Mouse (Mus musculus) hindbrain, embryonic 16.5 days (tissue): ENCODE data around the gene Ndufaf7. TPM values are rescaled to one million over a fixed set of nuclear protein-coding genes. Genes with fewer than 3 reads are reported as not detected.

Experiments used
- ATAC-seq: fragments of 200-750 bp; cut with Nextera tagmentation; 2 replicates; pipeline ENCODE4 v1.8.0; 2017; ENCODE audit warnings: moderate TSS enrichment, moderate library complexity
- H3K27ac ChIP-seq: fragments of 300-500 bp; sonication (generic); 2 replicates; pipeline ENCODE4 v1.5.1; 2014; ENCODE audit warnings: low read depth, mild to moderate bottlenecking, control low read depth, low read length, moderate library complexity
- H3K27me3 ChIP-seq: fragments of 300-500 bp; sonication (generic); replicated peaks from 2 replicates; pipeline ENCODE4 v1.6.1; 2014; ENCODE audit warnings: low read length; ENCODE audit not compliant: control insufficient read depth, insufficient read depth
- H3K36me3 ChIP-seq: fragments of 300-500 bp; sonication (generic); 2 replicates; pipeline ENCODE4 v1.6.1; 2014; ENCODE audit warnings: mild to moderate bottlenecking, low read length, moderate library complexity, mixed read lengths; ENCODE audit not compliant: control insufficient read depth, insufficient read depth
- H3K4me1 ChIP-seq: fragments of 300-500 bp; sonication (generic); 2 replicates; pipeline ENCODE4 v1.6.1; 2014; ENCODE audit warnings: low read depth, low read length; ENCODE audit not compliant: control insufficient read depth, insufficient read depth
- H3K4me2 ChIP-seq: fragments of 300-500 bp; sonication (generic); 2 replicates; pipeline ENCODE4 v1.6.1; 2014; ENCODE audit warnings: mild to moderate bottlenecking, low read length, control low read depth, moderate library complexity
- H3K4me3 ChIP-seq: fragments of 300-500 bp; sonication (generic); 2 replicates; pipeline ENCODE4 v1.5.1; 2014; ENCODE audit warnings: mild to moderate bottlenecking, low read length, control low read depth, moderate library complexity
- H3K9ac ChIP-seq: fragments of 300-500 bp; sonication (generic); 2 replicates; pipeline ENCODE4 v1.6.1; 2014; ENCODE audit warnings: low read depth, mild to moderate bottlenecking, control low read depth, low read length, moderate library complexity
- H3K9me3 ChIP-seq: fragments of 300-500 bp; sonication (generic); 2 replicates; pipeline ENCODE4 v1.6.1; 2014; ENCODE audit warnings: mild to moderate bottlenecking, low read length, moderate library complexity; ENCODE audit not compliant: control insufficient read depth
- WGBS: fragments of 180-500 bp; shearing (Covaris S2); extraction: QIAGEN DNeasy Blood & Tissue Kit; methylation state at CpG from one replicate; pipeline ENCODE4 v1.1.7; 2014; 5-methylcytosine and 5-hydroxymethylcytosine counted together
- polyA plus RNA-seq: library from polyadenylated mRNA; unstranded; fragments of >200 nt; fragmentation: Nextera tagmentation; extraction: Ambion mirVana; gene quantifications from 2 replicates; pipeline ENCODE4 v1.2.1, GENCODE M21; 2015

Gene Ndufaf7
- 63.9 and 65.9 TPM in 2 replicates for polyA plus RNA-seq

DNA sequence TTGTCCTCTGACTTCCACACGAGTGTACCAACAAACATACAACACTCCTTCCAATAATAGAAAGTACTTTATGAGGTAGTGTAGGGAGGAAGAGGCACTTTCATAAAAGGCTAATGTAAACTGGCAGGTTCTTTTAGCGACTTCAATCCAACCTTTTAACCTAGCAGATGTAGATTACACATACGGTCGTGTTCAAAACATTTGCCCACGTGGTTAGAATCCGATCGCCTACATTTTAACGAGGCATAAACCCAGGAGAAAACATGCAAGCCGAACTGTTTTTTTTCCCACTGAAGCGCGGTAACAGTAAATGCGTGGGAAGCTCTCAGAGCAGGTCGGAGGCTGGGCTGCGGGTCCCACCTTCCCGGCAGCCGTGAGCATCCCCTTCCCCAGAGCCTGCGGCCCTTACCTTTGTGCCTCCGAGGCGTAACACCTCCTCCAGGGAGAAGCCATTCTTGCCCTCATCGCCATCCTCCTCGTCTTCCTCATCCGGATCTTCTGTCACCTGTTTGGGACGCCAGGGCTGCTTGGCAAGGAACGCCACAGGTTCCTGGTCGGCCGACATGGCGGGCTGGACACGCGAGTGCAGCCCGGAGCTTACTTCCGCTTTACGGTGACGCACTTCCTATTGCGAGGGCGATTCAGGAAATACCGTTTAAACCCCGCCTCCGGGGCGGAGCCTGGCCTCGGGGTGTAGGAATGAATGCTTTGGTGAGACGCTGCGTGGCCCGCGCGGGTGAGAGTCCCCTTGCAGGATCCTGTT, at the start of gene Ndufaf7, which contains the start of gene Cebpz:
Ndufaf7 (plus strand) TSS at position 671 of the 763 bp plus-strand sequence.
Cebpz (minus strand) TSS at position 601 of the 763 bp plus-strand sequence.
- WGBS, result 0% methylated on average over 45 of the region's 45 CpGs
- ATAC-seq, result peak; percentile 100

GRCm38 (mm10) chr17:78888554-78888953, 48.4 kb upstream of the Ndufaf7 start:
- no peak for ATAC-seq
- H3K9me3 ChIP-seq, result no peaks in the 10 kb centered on the region

More for the DNA sequence above, at the start of gene Ndufaf7, which contains the start of gene Cebpz:
- H3K4me3 ChIP-seq, result peak within 1 kb of the TSS; percentile 94
- peak within 1 kb of the TSS; percentile 87 for H3K4me2 ChIP-seq
- H3K36me3 ChIP-seq, result peaks cover 24% of the 10 kb centered on the region
- H3K27ac ChIP-seq, result peak within 1 kb of the TSS; percentile 71
- peak within 1 kb of the TSS; percentile 86 for H3K9ac ChIP-seq
- peaks cover 13% of the 10 kb centered on the region for H3K4me1 ChIP-seq
- H3K9me3 ChIP-seq, result no peaks in the 10 kb centered on the region
- no peaks in the 10 kb centered on the region for H3K27me3 ChIP-seq

GRCm38 (mm10) chr17:78889184-78889583, 47.8 kb upstream of the Ndufaf7 start:
- H3K27me3 ChIP-seq, result no peaks in the 10 kb centered on the region
- H3K9ac ChIP-seq, result no peak overlapping the region
- H3K27ac ChIP-seq, result no peak overlapping the region
- H3K4me2 ChIP-seq, result no peak overlapping the region
- WGBS, result 36% methylated on average over 3 of the region's 3 CpGs
- H3K4me3 ChIP-seq, result no peak overlapping the region
- ATAC-seq, result peak; percentile 93
- no peaks in the 10 kb centered on the region for H3K36me3 ChIP-seq
- H3K4me1 ChIP-seq, result no peaks in the 10 kb centered on the region
- no peaks in the 10 kb centered on the region for H3K9me3 ChIP-seq

More at GRCm38 (mm10) chr17:78888554-78888953, 48.4 kb upstream of the Ndufaf7 start:
- 82% methylated on average over 4 of the region's 4 CpGs for WGBS
- Histone ChIP-seq H3K9ac (no peak overlapping the region), H3K4me2 (no peak overlapping the region), H3K4me3 (no peak overlapping the region), H3K27ac (no peak overlapping the region), H3K4me1 (no peaks in the 10 kb centered on the region), H3K36me3 (no peaks in the 10 kb centered on the region), H3K27me3 (no peaks in the 10 kb centered on the region)

GRCm38 (mm10) chr17:78891020-78891419, 45.9 kb upstream of the Ndufaf7 start:
- Histone ChIP-seq H3K27me3 (no peaks in the 10 kb centered on the region), H3K4me3 (no peak overlapping the region), H3K9ac (no peak overlapping the region), H3K9me3 (no peaks in the 10 kb centered on the region), H3K4me1 (no peaks in the 10 kb centered on the region), H3K4me2 (no peak overlapping the region), H3K36me3 (no peaks in the 10 kb centered on the region), H3K27ac (no peak overlapping the region)
- no peak for ATAC-seq
- 89% methylated on average over 9 of the region's 9 CpGs for WGBS

- WGBS, result 88% methylated on average over 7 of the region's 7 CpGs
- Histone ChIP-seq H3K9me3 (no peaks in the 10 kb centered on the region), H3K27me3 (no peaks in the 10 kb centered on the region), H3K9ac (no peak overlapping the region), H3K4me3 (no peak overlapping the region), H3K4me2 (no peak overlapping the region), H3K36me3 (no peaks in the 10 kb centered on the region), H3K27ac (no peak overlapping the region), H3K4me1 (no peaks in the 10 kb centered on the region)
- ATAC-seq, result no peak
Observed at GRCm38 (mm10) chr17:78894991-78895390, 41.9 kb upstream of the Ndufaf7 start.

- no peaks in the 10 kb centered on the region for H3K27me3 ChIP-seq
- no peak overlapping the region for H3K4me3 ChIP-seq
- no peak for ATAC-seq
- peak overlapping the region; percentile 31 for H3K4me2 ChIP-seq
- no peak overlapping the region for H3K27ac ChIP-seq
- no peaks in the 10 kb centered on the region for H3K4me1 ChIP-seq
- H3K9me3 ChIP-seq, result no peaks in the 10 kb centered on the region
- 36% methylated on average over 8 of the region's 8 CpGs for WGBS
- no peaks in the 10 kb centered on the region for H3K36me3 ChIP-seq
- no peak overlapping the region for H3K9ac ChIP-seq
Observed at GRCm38 (mm10) chr17:78895394-78895793, 41.5 kb upstream of the Ndufaf7 start.

DNA sequence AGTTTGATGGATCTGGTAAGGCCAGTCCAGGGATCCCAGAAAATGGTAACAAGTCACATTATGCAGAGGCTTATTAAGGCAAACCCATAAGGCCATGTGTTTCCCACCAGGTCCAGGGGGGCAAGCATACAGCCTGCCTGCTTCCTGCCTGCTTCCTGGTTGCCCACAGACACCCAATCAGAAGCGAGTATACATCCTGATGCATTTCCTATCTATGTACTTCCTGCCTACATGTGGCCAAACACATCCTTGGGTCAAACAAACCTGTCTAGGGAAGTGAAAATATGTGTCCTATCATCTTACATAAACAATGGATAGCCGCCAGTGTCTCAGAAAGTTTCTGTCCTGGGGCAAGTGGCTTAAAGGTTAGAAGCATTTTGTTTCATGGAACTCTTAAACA, 33.8 kb upstream of the Ndufaf7 start:
- Histone ChIP-seq H3K4me1 (no peaks in the 10 kb centered on the region), H3K27ac (no peak overlapping the region), H3K9ac (no peak overlapping the region), H3K36me3 (no peaks in the 10 kb centered on the region), H3K4me2 (no peak overlapping the region), H3K9me3 (no peaks in the 10 kb centered on the region), H3K4me3 (no peak overlapping the region), H3K27me3 (no peaks in the 10 kb centered on the region)
- 96% methylated on average over 2 of the region's 2 CpGs for WGBS
- no peak for ATAC-seq

DNA sequence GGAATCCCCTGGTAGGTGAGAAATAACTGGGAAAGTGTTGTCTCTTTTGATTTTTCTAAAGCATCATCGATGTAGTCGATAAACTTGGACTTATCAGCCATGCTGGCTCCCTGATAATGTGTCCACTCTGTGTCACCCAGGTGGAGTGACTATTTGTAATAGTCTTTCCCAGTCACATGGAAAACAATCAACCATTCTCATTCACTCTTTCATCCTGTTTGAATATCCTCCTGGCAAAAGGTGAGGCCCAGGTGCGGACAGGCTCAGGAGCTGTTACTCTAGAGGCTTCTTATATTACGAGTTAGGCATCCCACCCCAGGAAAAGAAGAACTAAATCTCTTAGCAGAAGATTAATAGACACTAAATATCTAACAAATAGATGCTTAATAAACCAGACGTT, 30.0 kb upstream of the Ndufaf7 start, which contains the start of gene Sult6b1:
Sult6b1 (minus strand) TSS at position 101 of the 400 bp plus-strand sequence.
- H3K9ac ChIP-seq, result no peak within 1 kb of the TSS
- no peak within 1 kb of the TSS for H3K4me2 ChIP-seq
- no peak within 1 kb of the TSS for H3K27ac ChIP-seq
- H3K27me3 ChIP-seq, result no peaks in the 10 kb centered on the region
- ATAC-seq, result no peak
- H3K36me3 ChIP-seq, result no peaks in the 10 kb centered on the region
- H3K4me1 ChIP-seq, result no peaks in the 10 kb centered on the region
- no peak within 1 kb of the TSS for H3K4me3 ChIP-seq
- WGBS, result 88% methylated on average over 5 of the region's 5 CpGs
- no peaks in the 10 kb centered on the region for H3K9me3 ChIP-seq

GRCm38 (mm10) chr17:78909374-78909773, 27.6 kb upstream of the Ndufaf7 start:
- Histone ChIP-seq H3K9ac (no peak overlapping the region), H3K4me1 (no peaks in the 10 kb centered on the region), H3K4me3 (no peak overlapping the region), H3K27me3 (no peaks in the 10 kb centered on the region), H3K27ac (no peak overlapping the region), H3K9me3 (no peaks in the 10 kb centered on the region), H3K36me3 (no peaks in the 10 kb centered on the region), H3K4me2 (no peak overlapping the region)
- no peak for ATAC-seq
- WGBS, result 67% methylated on average over 2 of the region's 2 CpGs
